Mouse (Mus musculus): ENCODE measurements around the gene Ccdc65.

Gene Ccdc65

GRCm38 (mm10) chr15:98707766-98708372, at the start of gene Ccdc65:
Gene Ccdc65 (plus strand): TSS chr15:98708207.
- DNase-seq, result peak; percentile 86 to 91

- peak in 1 of 2 experiments; percentile 19 for DNase-seq
Observed at GRCm38 (mm10) chr15:98662198-98662566, 45.8 kb upstream of the Ccdc65 start.

- peak; percentile 96 to 97 for DNase-seq
Observed at GRCm38 (mm10) chr15:98662567-98663545, 45.2 kb upstream of the Ccdc65 start, which contains the start of gene Ddx23. Gene Ddx23 (minus strand): TSS chr15:98662894.

- no peak for DNase-seq
Observed at GRCm38 (mm10) chr15:98664042-98664907, 43.7 kb upstream of the Ccdc65 start.

GRCm38 (mm10) chr15:98672592-98672991, 35.4 kb upstream of the Ccdc65 start:
- DNase-seq, result no peak

- DNase-seq, result no peak
Observed at GRCm38 (mm10) chr15:98673732-98674131, 34.3 kb upstream of the Ccdc65 start.

GRCm38 (mm10) chr15:98674284-98674993, 33.6 kb upstream of the Ccdc65 start:
- DNase-seq, result peak in 1 of 2 experiments; percentile 42

GRCm38 (mm10) chr15:98674994-98675545, 32.9 kb upstream of the Ccdc65 start:
- DNase-seq, result no peak

GRCm38 (mm10) chr15:98675634-98676250, 32.3 kb upstream of the Ccdc65 start:
- DNase-seq, result no peak

GRCm38 (mm10) chr15:98676471-98676870, 31.5 kb upstream of the Ccdc65 start:
- peak; percentile 62 to 71 for DNase-seq

- peak; percentile 88 for DNase-seq
Observed at GRCm38 (mm10) chr15:98676940-98677728, 30.9 kb upstream of the Ccdc65 start, which contains the start of gene Rnd1. Gene Rnd1 (minus strand): TSS chr15:98677461.

GRCm38 (mm10) chr15:98677977-98678376, 30.0 kb upstream of the Ccdc65 start:
- no peak for DNase-seq

- DNase-seq, result no peak
Observed at GRCm38 (mm10) chr15:98680660-98681059, 27.3 kb upstream of the Ccdc65 start.

GRCm38 (mm10) chr15:98681633-98682032, 26.4 kb upstream of the Ccdc65 start:
- DNase-seq, result no peak

- DNase-seq, result no peak
Observed at GRCm38 (mm10) chr15:98683177-98683576, 24.8 kb upstream of the Ccdc65 start.

GRCm38 (mm10) chr15:98683746-98684145, 24.3 kb upstream of the Ccdc65 start:
- DNase-seq, result no peak

- peak in 1 of 2 experiments; percentile 44 for DNase-seq
Observed at GRCm38 (mm10) chr15:98685926-98686325, 22.1 kb upstream of the Ccdc65 start.

- DNase-seq, result no peak
Observed at GRCm38 (mm10) chr15:98689682-98690081, 18.3 kb upstream of the Ccdc65 start.

- no peak for DNase-seq
Observed at GRCm38 (mm10) chr15:98691486-98692147, 16.4 kb upstream of the Ccdc65 start.

Measured in cerebellum, postnatal 14 days (tissue).